Mouse (Mus musculus): ENCODE data around the gene Pcsk7. TPM values are rescaled to one million over a fixed set of nuclear protein-coding genes. Genes with fewer than 3 reads are reported as not detected.

The Pcsk7 gene
- polyA plus RNA-seq, 1 experiment from 2014 or later, result 8.4 TPM

- H3K36me3 ChIP-seq (ENCODE audit: control insufficient read depth, insufficient read depth), result peaks cover 37% of the 10 kb centered on the region
Observed at GRCm38 (mm10) chr9:45976884-45977283, 70.6 kb downstream of the Pcsk7 start.

More at GRCm38 (mm10) chr9:45976884-45977283, 70.6 kb downstream of the Pcsk7 start:
- H3K27me3 ChIP-seq (ENCODE audit: control insufficient read depth, insufficient read depth, low read depth, low read length), result no peaks in the 10 kb centered on the region
- peaks cover 28% of the 10 kb centered on the region for H3K4me1 ChIP-seq (ENCODE audit: control insufficient read depth, low read depth, low read length)
- no peak overlapping the region for H3K27ac ChIP-seq (ENCODE audit: low read length)
- no peaks in the 10 kb centered on the region for H3K9me3 ChIP-seq (replicated peaks; ENCODE audit: control insufficient read depth, low read length)
- WGBS (ENCODE audit: insufficient replicate concordance), result 77% methylated on average over 2 of the region's 2 CpGs
- no peak overlapping the region for H3K4me2 ChIP-seq (ENCODE audit: low read depth, low read length)
- H3K9ac ChIP-seq (ENCODE audit: low read depth, low read length), result no peak overlapping the region
- no peak for ATAC-seq (ENCODE audit: low read depth)
- no peak overlapping the region for H3K4me3 ChIP-seq (ENCODE audit: low read depth, low read length)

Small RNA genes within 50 kb of the gene (microRNA-seq; reads per million reads assigned to microRNA genes)
- gene Mir7087, result not detected

Other genes starting within 250 kb of the Pcsk7 start
- 5.3 and 5.4 TPM in 2 replicates for gene Cep164, start 77.8 kb upstream of the Pcsk7 start, polyA plus RNA-seq (2015; fragmentation: Nextera tagmentation; extraction: Ambion mirVana)
- 7.4 and 9.3 TPM in 2 replicates for gene Bace1, start 67.9 kb upstream of the Pcsk7 start, polyA plus RNA-seq (2015; fragmentation: Nextera tagmentation; extraction: Ambion mirVana)
- 15.0 and 16.0 TPM in 2 replicates for gene Rnf214, start 414 bp downstream of the Pcsk7 start, polyA plus RNA-seq (2015; fragmentation: Nextera tagmentation; extraction: Ambion mirVana)
- gene Tagln, start 29.6 kb downstream of the Pcsk7 start, polyA plus RNA-seq (2015; fragmentation: Nextera tagmentation; extraction: Ambion mirVana), result 6.2 and 9.5 TPM in 2 replicates
- gene Sidt2, start 48.8 kb downstream of the Pcsk7 start, polyA plus RNA-seq (2015; fragmentation: Nextera tagmentation; extraction: Ambion mirVana), result 18.5 and 20.5 TPM in 2 replicates
- 57.6 and 63.3 TPM in 2 replicates for gene Pafah1b2, start 106.2 kb downstream of the Pcsk7 start, polyA plus RNA-seq (2015; fragmentation: Nextera tagmentation; extraction: Ambion mirVana)
- 1.6 and 1.7 TPM in 2 replicates for gene Sik3, start 106.3 kb downstream of the Pcsk7 start, polyA plus RNA-seq (2015; fragmentation: Nextera tagmentation; extraction: Ambion mirVana)

Measured in liver, embryonic 16.5 days (tissue).